Mouse (Mus musculus) T-cell, adult 66 days (primary cell): ENCODE results near the gene Naa11. TPM values are rescaled to one million over a fixed set of nuclear protein-coding genes. Genes with fewer than 3 reads are reported as not detected.

Experiments used
- total RNA-seq, 2 experiments: library from RNA; stranded (reverse); gene quantifications; 3 replicates in 1 of 2; 4 replicates in 1 of 2; pipeline ENCODE4 v1.2.4; 2023

Naa11 gene
- not detected for total RNA-seq

GRCm38 (mm10) chr5:97392160-97392559, at the start of gene Naa11:
Naa11 (minus strand) TSS chr5:97392379.

Other genes with a start within 250 kb of the Naa11 start
- not detected for gene Gk2, start 64.6 kb upstream of the Naa11 start, total RNA-seq